Mouse (Mus musculus) thymus, postnatal 0 days (tissue): ENCODE measurements at regions not wholly inside any gene's neighbourhood (a gene's known extent, or its start where the extent isn't known, plus 50 kb on each side); places are given as distances from the start of the nearest gene placed in this dataset.

ENCODE experiments used
- DNase-seq: peaks from one replicate; pipeline ENCODE4 v3.0.0-alpha.2; 2015; ENCODE audit warnings: low spot score

DNA sequence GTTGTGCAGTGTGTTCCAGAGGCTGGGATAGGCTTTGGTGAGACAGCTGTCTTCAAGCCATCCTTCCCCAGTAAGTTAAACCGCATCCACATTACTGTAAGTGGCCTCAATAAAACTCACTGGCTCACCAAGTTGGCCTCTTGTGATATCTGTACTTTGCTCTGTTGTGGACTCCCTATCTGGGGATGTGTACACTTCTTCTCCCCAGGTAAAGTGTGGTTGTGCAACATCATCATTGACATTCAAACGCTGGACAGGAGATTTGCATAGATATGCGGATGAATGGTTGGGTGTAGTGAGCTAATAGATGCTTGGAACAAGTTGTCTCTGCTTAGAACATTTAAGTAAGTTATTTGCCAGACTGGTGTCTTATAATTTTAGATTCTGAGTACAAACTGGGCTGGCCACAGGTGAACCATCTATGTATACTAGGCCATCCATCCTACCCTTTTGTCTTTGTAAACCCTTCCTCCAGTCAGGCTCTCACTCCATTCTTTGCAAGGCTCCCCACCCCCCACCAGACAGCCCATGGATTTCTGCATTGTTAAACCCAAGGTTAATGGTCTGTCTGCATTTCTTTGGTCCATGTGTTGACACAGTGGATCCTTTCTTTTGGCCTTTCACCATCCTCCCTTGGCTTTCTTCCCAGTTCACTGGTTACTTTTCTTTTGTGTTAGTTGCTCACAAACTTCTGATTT, 303.0 kb downstream of the Plpp3 start:
- no peak for DNase-seq

GRCm38 (mm10) chr4:105460689-105461005, 303.5 kb downstream of the Plpp3 start:
- DNase-seq: no peak

- no peak for DNase-seq
Observed at GRCm38 (mm10) chr4:105467811-105468210, 310.7 kb downstream of the Plpp3 start.

DNA sequence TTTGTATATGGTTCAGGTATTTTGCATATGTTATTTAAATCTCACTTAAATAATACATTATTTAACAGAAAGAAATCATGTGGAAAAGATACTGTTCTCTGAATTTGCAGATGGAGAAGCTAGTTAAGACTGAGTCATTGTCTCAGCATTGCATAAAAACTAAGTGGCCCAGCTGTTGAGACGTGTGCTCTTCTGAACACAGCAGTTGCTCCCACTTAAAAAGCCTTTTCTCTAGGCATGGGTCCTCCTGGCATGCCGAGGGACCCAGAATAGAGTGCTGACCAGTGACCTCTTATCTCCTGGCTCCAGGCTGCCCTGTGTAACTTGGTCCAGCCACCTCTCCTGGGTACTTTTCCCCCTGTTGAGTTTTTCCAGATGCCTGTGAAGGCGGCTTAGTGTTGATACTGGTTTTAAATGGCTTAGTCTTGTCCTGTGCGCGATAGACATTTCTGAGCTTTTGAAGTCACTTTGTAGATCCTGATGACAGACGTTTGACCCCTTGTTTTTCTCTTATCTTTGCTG, 312.2 kb downstream of the Plpp3 start:
- DNase-seq: no peak

- DNase-seq: no peak
Observed at GRCm38 (mm10) chr4:105474765-105475560, 314.7 kb upstream of the Gm12728 start.

DNA sequence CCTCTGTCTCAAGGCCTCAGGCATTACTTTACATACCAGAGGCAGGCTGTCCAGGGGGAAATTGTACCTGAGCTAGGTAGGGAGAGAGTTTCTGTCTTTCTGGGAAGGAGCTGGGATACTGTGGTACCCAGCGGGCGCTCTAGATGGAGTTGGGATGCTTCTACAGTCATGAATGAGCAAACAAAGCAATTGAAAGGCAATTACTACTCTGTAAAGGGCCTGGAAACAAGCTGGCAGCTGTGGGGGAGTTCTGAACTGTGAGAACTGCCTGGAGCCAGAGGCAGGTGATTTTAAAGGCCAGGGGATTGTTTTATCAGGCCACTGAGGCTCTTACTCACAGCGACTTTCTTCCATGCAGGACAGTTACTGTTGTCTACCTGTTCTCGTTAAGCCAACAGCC, 313.3 kb upstream of the Gm12728 start:
- no peak for DNase-seq

GRCm38 (mm10) chr4:105486376-105486775, 303.3 kb upstream of the Gm12728 start:
- DNase-seq: no peak

DNA sequence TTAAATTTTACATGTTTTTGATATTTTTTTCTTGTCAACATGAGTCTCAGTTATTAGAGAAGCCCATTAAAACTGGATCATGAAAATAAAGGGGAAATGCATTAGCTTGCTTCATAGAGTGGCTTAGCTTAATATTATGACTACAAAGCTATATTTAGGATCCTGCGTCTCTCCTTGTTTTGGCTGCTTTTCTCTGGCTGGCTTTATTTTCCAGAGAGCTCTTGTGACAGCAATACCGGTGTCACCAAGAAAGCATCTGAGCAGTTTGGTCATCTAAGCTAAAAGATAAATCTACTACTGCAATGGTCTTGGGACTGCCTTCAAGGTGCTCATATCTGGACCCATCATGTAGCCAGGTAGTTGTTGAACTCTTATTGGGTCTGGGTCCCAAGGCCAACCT, 293.5 kb upstream of the Gm12728 start:
- no peak for DNase-seq

DNA sequence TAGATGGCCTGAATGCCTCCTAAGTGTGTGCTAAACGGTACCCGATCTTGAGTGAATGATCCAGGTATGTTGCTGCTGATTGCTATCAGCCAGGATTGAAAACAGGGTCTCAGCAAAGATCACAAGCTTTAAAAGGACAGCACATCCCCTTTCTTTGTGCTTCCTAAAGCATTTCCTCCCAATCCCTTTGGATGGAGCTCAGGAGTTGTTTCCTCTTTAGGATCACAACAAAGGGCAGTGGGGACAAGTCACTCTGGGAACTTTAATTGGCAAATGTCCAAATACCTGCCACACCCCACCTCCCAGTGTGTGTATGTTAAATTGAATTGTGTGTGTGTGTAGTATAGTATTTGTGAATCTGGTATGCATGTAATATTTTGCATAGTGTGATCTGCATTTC, 283.5 kb upstream of the Gm12728 start:
- no peak for DNase-seq

- no peak for DNase-seq
Observed at GRCm38 (mm10) chr4:105507221-105507620, 282.4 kb upstream of the Gm12728 start.

- DNase-seq: no peak
Observed at GRCm38 (mm10) chr4:105509091-105509490, 280.6 kb upstream of the Gm12728 start.

- no peak for DNase-seq
Observed at GRCm38 (mm10) chr4:105510406-105510805, 279.3 kb upstream of the Gm12728 start.

DNA sequence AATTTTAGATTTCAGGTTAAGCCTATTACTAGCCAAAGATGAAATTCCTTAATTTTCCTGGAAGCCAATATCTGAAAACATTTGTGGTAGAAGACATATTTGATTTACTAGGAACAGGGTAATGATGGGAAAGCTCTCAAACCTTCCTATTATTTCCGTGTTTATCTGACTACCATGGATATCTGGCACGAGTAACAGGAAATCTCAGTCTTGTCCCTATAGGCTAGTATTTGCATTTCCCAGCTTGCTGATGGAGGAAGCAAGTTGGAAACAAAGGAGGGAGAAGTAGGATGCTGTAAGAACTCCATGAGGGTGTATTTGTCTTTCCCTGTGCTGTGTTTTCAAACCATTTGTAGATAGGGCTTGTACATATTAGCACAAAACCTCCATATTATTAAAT, 264.5 kb upstream of the Gm12728 start:
- DNase-seq: no peak

DNA sequence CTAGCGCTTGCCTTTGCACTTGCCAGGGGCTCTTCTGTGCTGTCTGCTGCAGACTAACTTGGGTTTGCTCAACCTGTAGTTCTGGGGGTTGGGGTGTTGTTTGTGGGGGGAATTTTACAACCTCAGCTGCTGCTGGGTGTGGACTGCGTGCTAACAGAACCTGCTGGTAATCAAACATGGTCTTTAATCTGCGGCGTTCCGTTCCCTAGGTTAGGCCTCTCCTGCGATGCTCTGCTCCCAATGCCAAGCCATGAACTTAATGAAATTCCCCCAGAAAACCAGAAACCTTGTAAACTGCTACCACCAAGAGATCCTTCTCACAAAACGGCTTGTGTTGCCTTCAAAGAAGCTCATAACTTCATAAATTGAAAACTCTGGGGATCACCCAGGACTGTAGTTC, 262.9 kb upstream of the Gm12728 start:
- DNase-seq: no peak

DNA sequence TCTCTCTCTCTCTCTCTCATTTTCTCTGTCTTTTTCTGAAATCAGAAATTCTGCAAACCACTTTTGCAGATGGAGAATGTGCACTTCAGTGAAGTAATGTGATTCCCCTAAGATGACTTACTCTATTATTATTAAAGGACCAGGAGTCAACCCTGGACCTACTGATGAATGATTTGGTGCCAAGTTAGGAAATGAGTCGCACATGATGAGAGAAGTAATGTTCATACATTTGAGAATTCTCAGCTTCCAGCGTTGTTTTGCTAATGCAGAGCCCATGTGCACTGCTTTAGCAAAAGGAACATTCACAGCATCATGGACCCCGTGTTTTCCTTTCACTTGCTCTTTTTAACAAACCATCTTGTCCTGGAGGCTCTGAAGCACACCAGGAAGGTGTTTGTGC, 262.4 kb upstream of the Gm12728 start:
- DNase-seq: no peak

DNA sequence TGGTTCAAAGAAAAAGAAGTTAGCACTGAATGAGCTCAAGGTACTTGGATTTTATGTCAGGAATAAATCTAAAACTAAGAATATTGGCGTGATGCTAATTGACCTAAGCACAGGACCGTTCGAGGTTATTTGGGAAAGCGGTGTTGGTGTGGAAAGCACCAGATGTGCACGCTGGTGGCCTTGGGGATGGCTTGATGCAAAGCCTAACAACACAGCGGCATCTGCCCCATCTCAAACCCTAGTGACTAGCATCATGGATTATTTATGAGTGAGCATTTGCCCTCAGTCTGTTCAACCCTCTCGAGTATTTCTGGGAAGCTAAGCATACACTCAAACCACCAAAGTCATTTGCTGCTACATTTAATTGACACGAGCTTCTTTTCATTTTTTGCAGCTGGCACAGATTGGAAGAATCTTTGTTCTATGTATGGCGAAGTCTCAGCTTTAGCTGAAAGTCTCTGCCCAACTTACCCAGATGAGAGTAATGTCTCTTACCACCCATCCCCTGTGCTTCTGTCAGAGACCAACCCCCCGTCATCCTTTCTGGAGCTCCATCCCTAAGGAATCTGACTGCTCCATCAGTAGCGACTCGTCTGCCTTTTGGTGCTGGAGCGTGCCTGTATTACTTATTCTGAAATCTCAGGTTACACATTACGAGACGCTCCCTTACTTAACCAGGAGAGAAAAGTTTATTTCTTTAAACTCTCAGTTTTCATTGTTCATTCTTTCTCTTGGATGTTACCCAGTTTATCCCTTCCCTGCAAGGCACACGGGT, 257.8 kb upstream of the Gm12728 start:
- no peak for DNase-seq

DNA sequence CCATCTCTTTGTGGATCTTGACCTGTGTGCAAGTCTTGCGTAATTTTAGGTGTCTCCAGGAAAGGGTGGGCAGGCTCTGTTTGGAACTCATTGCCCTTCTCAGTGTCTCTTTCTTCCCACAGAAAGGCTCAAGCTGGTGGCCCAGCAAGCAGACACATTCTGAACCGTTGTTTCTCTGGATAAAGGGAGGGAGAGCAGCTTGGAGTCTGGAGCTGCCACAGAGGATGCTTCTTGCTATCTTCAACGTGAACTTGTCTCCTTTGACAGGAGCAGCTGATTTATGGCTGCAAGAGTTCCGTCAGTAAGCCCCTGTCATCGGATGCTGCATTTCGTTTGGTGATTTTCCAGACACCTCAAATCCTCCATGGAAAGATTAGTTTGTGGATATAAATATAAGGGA, 254.2 kb upstream of the Gm12728 start:
- DNase-seq: no peak

- no peak for DNase-seq
Observed at GRCm38 (mm10) chr4:105545486-105545885, 244.2 kb upstream of the Gm12728 start.

GRCm38 (mm10) chr4:105549744-105550440, 239.8 kb upstream of the Gm12728 start:
- no peak for DNase-seq

GRCm38 (mm10) chr4:105551966-105552685, 237.5 kb upstream of the Gm12728 start:
- no peak for DNase-seq

- DNase-seq: no peak
Observed at GRCm38 (mm10) chr4:105554994-105555393, 234.7 kb upstream of the Gm12728 start.
